Mouse (Mus musculus) megakaryocyte, embryonic 14.5 days (primary cell): Measurements from ENCODE around the gene Adh5.

Experiments used
- FLI1 ChIP-seq: IDR thresholded peaks from 2 replicates; pipeline ENCODE4 v1.6.1; 2012; ENCODE audit warnings: low read length, inconsistent platforms, mixed read lengths
- GATA1 ChIP-seq: IDR thresholded peaks from 3 replicates; pipeline ENCODE4 v1.6.1; 2012; ENCODE audit warnings: mixed read lengths, low read length, inconsistent platforms, borderline replicate concordance

- TF ChIP-seq FLI1 (no peak), GATA1 (no peak)
Observed at GRCm38 (mm10) chr3:138443465-138443771, 525 bp downstream of the Adh5 start.
